Mouse (Mus musculus) forelimb bud, embryonic 11.5 days (tissue): ENCODE results near the gene Vmn1r57.
"Not testable (repeated sequence)": the region's sequence is repeated elsewhere in the genome, so short reads cannot be mapped to it uniquely, and the experiment has no call there.

Experiments used
- DNase-seq: peaks from one replicate; pipeline ENCODE4 v3.0.0-alpha.2; 2012; ENCODE audit warnings: low read depth, low spot score

The Vmn1r57 gene

DNA sequence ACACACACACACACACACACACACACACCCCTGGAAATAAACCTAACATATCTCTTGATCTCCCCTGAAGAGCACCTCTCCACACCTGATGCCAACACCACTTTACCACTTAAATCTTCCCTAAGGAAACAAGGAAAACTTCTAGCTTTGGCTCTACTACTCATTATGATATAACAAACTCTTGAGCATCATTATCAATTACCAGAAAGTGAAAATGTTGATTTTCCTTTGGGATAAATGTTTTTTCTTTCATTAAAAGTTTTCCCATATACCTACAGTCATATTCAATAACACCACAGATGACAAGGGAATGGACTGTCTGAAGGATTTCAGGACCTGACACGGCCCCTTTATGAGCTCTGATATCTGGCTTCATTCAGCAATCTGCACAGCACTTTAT lies at the start of gene Vmn1r57:
Gene Vmn1r57 (plus strand): TSS at position 301 of the 400 bp plus-strand sequence.
- not testable (repeated sequence) for DNase-seq

DNA sequence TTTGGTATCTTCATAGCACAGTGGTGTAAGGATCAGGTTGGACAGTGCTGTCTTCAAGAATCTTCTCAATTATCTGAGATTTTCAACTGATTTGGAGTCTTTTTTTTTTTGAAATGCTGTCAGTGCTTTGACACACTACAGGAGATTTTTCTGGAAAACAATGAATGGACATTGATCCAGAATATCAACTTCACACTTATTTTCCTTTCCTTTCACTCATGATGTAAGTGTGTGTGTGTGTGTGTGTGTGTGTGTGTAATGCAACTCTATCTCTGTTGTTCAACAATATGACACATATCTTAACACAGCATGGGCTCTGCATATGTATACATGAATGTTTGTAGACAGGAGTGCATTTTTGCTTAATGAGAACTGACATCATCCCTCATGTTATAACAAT lies 21.6 kb upstream of the Vmn1r57 start, which contains the start of gene Vmn1r56:
Gene Vmn1r56 (minus strand): TSS at position 101 of the 400 bp plus-strand sequence.
- not testable (repeated sequence) for DNase-seq

- no peak for DNase-seq
Observed at GRCm38 (mm10) chr7:5263051-5263450, 44.8 kb downstream of the Vmn1r57 start.
